Mouse (Mus musculus) cerebellum, adult 2 months (tissue): ENCODE measurements around the gene Pdss2.

ENCODE experiments used
- CTCF ChIP-seq: fragments of 200-500 bp; IDR thresholded peaks from 2 replicates; pipeline ENCODE4 v1.5.1; 2011; ENCODE audit warnings: low read depth, mild to moderate bottlenecking, control low read depth, low read length, moderate library complexity, borderline replicate concordance; ENCODE audit not compliant: insufficient read depth
- POLR2A ChIP-seq: fragments of 200-500 bp; IDR thresholded peaks from 2 replicates; pipeline ENCODE4 v1.6.1; 2011; ENCODE audit warnings: low read length, control low read depth, borderline replicate concordance; ENCODE audit not compliant: insufficient read depth

- TF ChIP-seq CTCF: no peak
- TF ChIP-seq POLR2A: no peak
These were observed 257.6 kb downstream of the Pdss2 start, which contains the start of gene Bend3 for GRCm38 (mm10) chr10:43478751-43479435.
